Comparison of ENCODE assay signal across 15 mouse cellular contexts in genomic region chr12:44971477-44971876, GRCm38 (mm10).
"Had no signal": no experiment of that assay in that cellular context is flagged by ENCODE, and none has a peak within 500 bp of the region (broad histone marks: within the 10 kb centered on the region; RNA-seq: fewer than 3 reads in every experiment).

No protein-coding gene starts in this region.

- H3K4me2 ChIP-seq: liver, embryonic 12.5 days; midbrain, embryonic 12.5 days; neural tube, embryonic 12.5 days; stomach, embryonic 15.5 days had no signal

- H3K9ac ChIP-seq: liver, embryonic 12.5 days; liver, embryonic 14.5 days; midbrain, embryonic 12.5 days; neural tube, embryonic 12.5 days; stomach, embryonic 15.5 days had no signal

- H3K4me3 ChIP-seq: liver, embryonic 12.5 days; megakaryocyte, embryonic 14.5 days; midbrain, embryonic 12.5 days; neural tube, embryonic 12.5 days; stomach, embryonic 15.5 days had no signal

- ATAC-seq: liver, embryonic 12.5 days had no signal

- H3K36me3 ChIP-seq: liver, embryonic 12.5 days; midbrain, embryonic 12.5 days; neural tube, embryonic 12.5 days; stomach, embryonic 15.5 days had no signal

- DNase-seq: lung, adult 18-20 months; lung, postnatal 10 days; lung, postnatal 36 days; midbrain, embryonic 14.5 days; right cerebral cortex, postnatal 14 days; thymus, adult 2 months; thymus, postnatal 25 days; thymus, postnatal 4 days had no signal

- H3K27ac ChIP-seq: liver, embryonic 12.5 days; liver, embryonic 14.5 days; midbrain, embryonic 12.5 days; neural tube, embryonic 12.5 days; stomach, embryonic 15.5 days; stomach, postnatal 0 days had no signal

- H3K4me1 ChIP-seq: liver, embryonic 12.5 days; megakaryocyte, embryonic 14.5 days; midbrain, embryonic 12.5 days; neural tube, embryonic 12.5 days; stomach, embryonic 15.5 days had no signal

- H3K9me3 ChIP-seq: liver, embryonic 12.5 days; megakaryocyte, embryonic 14.5 days; midbrain, embryonic 12.5 days; neural tube, embryonic 12.5 days; stomach, embryonic 15.5 days had no signal

- H3K27me3 ChIP-seq: liver, embryonic 12.5 days; megakaryocyte, embryonic 14.5 days; midbrain, embryonic 12.5 days; neural tube, embryonic 12.5 days; stomach, embryonic 15.5 days had no signal
